Mouse (Mus musculus) right cerebral cortex, postnatal 14 days (tissue): ENCODE measurements around the gene Oxtr.

Experiments used
- DNase-seq: peaks from one replicate; pipeline ENCODE4 v3.0.0; 2022

Gene Oxtr

GRCm38 (mm10) chr6:112487993-112488392 lies 1.8 kb downstream of the Oxtr start:
- no peak for DNase-seq

- no peak for DNase-seq
These were observed 5.4 kb downstream of the Oxtr start for GRCm38 (mm10) chr6:112484316-112484715.

GRCm38 (mm10) chr6:112479861-112480260 lies 9.9 kb downstream of the Oxtr start:
- DNase-seq = no peak

- no peak for DNase-seq
These were observed 18.1 kb downstream of the Oxtr start for GRCm38 (mm10) chr6:112471644-112472043.

- DNase-seq = no peak
These were observed 23.7 kb downstream of the Oxtr start for GRCm38 (mm10) chr6:112466001-112466400.

- no peak for DNase-seq
These were observed 24.3 kb downstream of the Oxtr start for GRCm38 (mm10) chr6:112465441-112465840.

- DNase-seq = no peak
These were observed 26.4 kb downstream of the Oxtr start for GRCm38 (mm10) chr6:112463331-112463730.

GRCm38 (mm10) chr6:112461459-112461858 lies 28.3 kb downstream of the Oxtr start:
- DNase-seq = no peak

GRCm38 (mm10) chr6:112459341-112459749 lies 30.4 kb downstream of the Oxtr start, which contains the start of gene Cav3:
TSS of gene Cav3 (plus strand) at chr6:112459505.
- DNase-seq = peak; percentile 17

- DNase-seq = no peak
These were observed 44.1 kb downstream of the Oxtr start for GRCm38 (mm10) chr6:112445675-112446074.

- DNase-seq = no peak
These were observed 63.6 kb downstream of the Oxtr start for GRCm38 (mm10) chr6:112426018-112426732.

- peak; percentile 22 for DNase-seq
These were observed 65.8 kb downstream of the Oxtr start for GRCm38 (mm10) chr6:112423746-112424501.
